Mouse (Mus musculus): Measurements from ENCODE around the gene Tmem266. TPM values are rescaled to one million over a fixed set of nuclear protein-coding genes. Genes with fewer than 3 reads are reported as not detected.

Gene Tmem266
- polyA plus RNA-seq, 1 experiment, result 0.95 TPM

DNA sequence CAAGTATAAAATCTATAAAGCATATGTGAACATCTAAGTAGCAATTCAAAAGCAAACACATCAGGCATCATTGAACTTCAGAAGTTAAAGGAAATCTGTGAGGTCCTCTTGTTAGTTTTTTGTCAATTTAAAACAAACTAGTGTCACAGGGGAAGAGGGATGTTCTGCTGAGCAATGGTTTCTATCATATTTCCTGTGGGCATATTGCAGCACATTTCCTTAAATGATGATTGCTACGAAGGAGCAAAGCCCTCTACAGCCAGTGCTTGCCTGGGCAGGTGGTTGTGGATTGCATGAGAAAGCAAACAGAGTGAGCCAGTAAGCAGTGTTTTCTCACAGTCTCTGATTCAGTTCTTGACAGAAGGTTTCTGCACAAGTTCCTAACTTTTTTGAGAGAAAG, 149.4 kb downstream of the Tmem266 start:
- peaks cover 11% of the 10 kb centered on the region for H3K36me3 ChIP-seq (ENCODE audit: control insufficient read depth, insufficient read depth, low read length)
- WGBS, result 64% methylated on average over 1 of the region's 1 CpGs
- no peak overlapping the region for H3K27ac ChIP-seq (ENCODE audit: insufficient read depth, low read depth, low read length)

DNA sequence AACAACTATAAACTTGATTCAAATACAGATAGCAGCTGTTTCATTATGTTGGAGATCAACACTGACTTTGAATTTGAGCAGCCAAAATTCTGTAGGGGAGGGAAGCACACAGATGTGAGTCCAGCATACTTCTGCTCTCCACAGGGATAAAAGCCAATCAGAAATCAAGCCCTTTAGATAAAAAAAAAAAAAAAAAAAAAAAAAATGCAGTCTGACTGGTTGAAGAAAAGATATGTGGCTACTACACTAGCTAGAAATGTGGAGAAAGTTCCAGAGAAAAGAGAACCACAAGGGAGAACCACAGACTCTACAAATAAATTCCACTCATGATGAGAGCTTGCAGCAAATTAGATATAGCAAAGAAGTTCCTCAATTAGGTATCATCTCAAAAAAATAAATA, 152.0 kb downstream of the Tmem266 start:
- TF ChIP-seq CTCF (IDR thresholded peaks at IDR 0.05; ENCODE audit: extremely low read depth, insufficient read length, insufficient replicate concordance, low read depth, low read length) (no peak), POLR2A (IDR thresholded peaks at IDR 0.05; ENCODE audit: low read depth, low read length) (no peak)
- H3K27ac ChIP-seq (ENCODE audit: insufficient read depth, low read depth, low read length), result no peak overlapping the region
- no peaks in the 10 kb centered on the region for H3K27me3 ChIP-seq (ENCODE audit: control insufficient read depth, insufficient read depth, low read length)

More for the DNA sequence above, 149.4 kb downstream of the Tmem266 start:
- H3K4me1 ChIP-seq (ENCODE audit: control insufficient read depth, insufficient read depth, insufficient read length, low read length), result no peaks in the 10 kb centered on the region
- TF ChIP-seq POLR2A (IDR thresholded peaks at IDR 0.05; ENCODE audit: low read depth, low read length) (no peak), CTCF (IDR thresholded peaks at IDR 0.05; ENCODE audit: extremely low read depth, insufficient read length, insufficient replicate concordance, low read depth, low read length) (no peak)
- no peaks in the 10 kb centered on the region for H3K27me3 ChIP-seq (ENCODE audit: control insufficient read depth, insufficient read depth, low read length)
- no peak overlapping the region for H3K4me3 ChIP-seq (ENCODE audit: low read depth, low read length)

DNA sequence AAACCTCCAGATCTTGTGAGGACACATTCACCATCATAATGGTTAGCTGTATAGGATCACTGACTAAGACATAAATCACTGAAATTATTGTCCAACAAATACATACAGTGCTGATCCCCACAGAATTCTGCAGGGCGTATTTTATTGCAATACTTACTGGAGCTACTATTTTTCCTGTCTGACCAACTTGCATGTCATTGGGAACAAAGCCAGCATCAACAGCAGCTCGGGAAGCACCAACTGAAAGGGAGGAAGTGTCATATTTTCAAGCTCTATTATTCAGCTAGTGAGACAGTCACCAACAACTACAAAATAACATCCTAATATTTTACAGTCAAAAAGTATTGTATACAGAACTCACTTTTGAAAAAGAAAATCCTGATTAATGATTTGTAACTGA, 155.4 kb downstream of the Tmem266 start:
- no peak for TF ChIP-seq CTCF (IDR thresholded peaks at IDR 0.05; ENCODE audit: extremely low read depth, insufficient read length, insufficient replicate concordance, low read depth, low read length)
- TF ChIP-seq POLR2A (IDR thresholded peaks at IDR 0.05; ENCODE audit: low read depth, low read length), result no peak
- no peaks in the 10 kb centered on the region for H3K27me3 ChIP-seq (ENCODE audit: control insufficient read depth, insufficient read depth, low read length)
- H3K4me1 ChIP-seq (ENCODE audit: control insufficient read depth, insufficient read depth, insufficient read length, low read length), result no peaks in the 10 kb centered on the region
- 53% methylated on average over 2 of the region's 2 CpGs for WGBS
- peaks cover 18% of the 10 kb centered on the region for H3K36me3 ChIP-seq (ENCODE audit: control insufficient read depth, insufficient read depth, low read length)
- no peak overlapping the region for H3K4me3 ChIP-seq (ENCODE audit: low read depth, low read length)
- H3K27ac ChIP-seq (ENCODE audit: insufficient read depth, low read depth, low read length), result no peak overlapping the region

More for the DNA sequence above, 152.0 kb downstream of the Tmem266 start:
- no peak overlapping the region for H3K4me3 ChIP-seq (ENCODE audit: low read depth, low read length)
- H3K36me3 ChIP-seq (ENCODE audit: control insufficient read depth, insufficient read depth, low read length), result peaks cover 13% of the 10 kb centered on the region
- no peaks in the 10 kb centered on the region for H3K4me1 ChIP-seq (ENCODE audit: control insufficient read depth, insufficient read depth, insufficient read length, low read length)

Other genes starting within 250 kb of the Tmem266 start
- gene Ube2q2, start 178.1 kb upstream of the Tmem266 start, polyA plus RNA-seq (2012; rRNA removed), result 3.2 and 5.3 TPM in 2 replicates
- gene Fbxo22, start 118.0 kb upstream of the Tmem266 start, polyA plus RNA-seq (2012; rRNA removed), result 5.9 and 10.2 TPM in 2 replicates
- 1.5 and 1.9 TPM in 2 replicates for gene Nrg4, start 69 bp upstream of the Tmem266 start, polyA plus RNA-seq (2012; rRNA removed)
- 38.5 and 62.1 TPM in 2 replicates for gene Etfa, start 185.3 kb downstream of the Tmem266 start, polyA plus RNA-seq (2012; rRNA removed)
- 2.2 and 3.4 TPM in 2 replicates for gene Isl2, start 211.8 kb downstream of the Tmem266 start, polyA plus RNA-seq (2012; rRNA removed)